Mouse (Mus musculus) erythroblast, adult 5-6 weeks (primary cell): ENCODE measurements around the gene Gm20481. TPM values are rescaled to one million over a fixed set of nuclear protein-coding genes. Genes with fewer than 3 reads are reported as not detected.

ENCODE experiments used
- ATAC-seq: replicated peaks from 2 replicates; pipeline ENCODE4 v1.8.0; 2016; ENCODE audit warnings: moderate number of reproducible peaks, mild to moderate bottlenecking, moderate TSS enrichment, inconsistent platforms; ENCODE audit not compliant: poor library complexity, low FRiP score, severe bottlenecking
- total RNA-seq, 2 experiments: library from RNA; stranded (forward) in 1 of 2; stranded (reverse) in 1 of 2; fragments of 150-400 nt in 1 of 2; fragments of 200-764, 138-1000 nt in 1 of 2; gene quantifications; 2 replicates each; pipeline versions ENCODE4 v1.2.3 to v1.2.4; 2015 to 2017; ENCODE audit warnings: low replicate concordance in 2 of 2

Gene Gm20481
- total RNA-seq, 2 experiments from 2014 or later = not detected

- ATAC-seq = no peak
These were observed 50.8 kb downstream of the Gm20481 start for GRCm38 (mm10) chr17:35020551-35020950.

DNA sequence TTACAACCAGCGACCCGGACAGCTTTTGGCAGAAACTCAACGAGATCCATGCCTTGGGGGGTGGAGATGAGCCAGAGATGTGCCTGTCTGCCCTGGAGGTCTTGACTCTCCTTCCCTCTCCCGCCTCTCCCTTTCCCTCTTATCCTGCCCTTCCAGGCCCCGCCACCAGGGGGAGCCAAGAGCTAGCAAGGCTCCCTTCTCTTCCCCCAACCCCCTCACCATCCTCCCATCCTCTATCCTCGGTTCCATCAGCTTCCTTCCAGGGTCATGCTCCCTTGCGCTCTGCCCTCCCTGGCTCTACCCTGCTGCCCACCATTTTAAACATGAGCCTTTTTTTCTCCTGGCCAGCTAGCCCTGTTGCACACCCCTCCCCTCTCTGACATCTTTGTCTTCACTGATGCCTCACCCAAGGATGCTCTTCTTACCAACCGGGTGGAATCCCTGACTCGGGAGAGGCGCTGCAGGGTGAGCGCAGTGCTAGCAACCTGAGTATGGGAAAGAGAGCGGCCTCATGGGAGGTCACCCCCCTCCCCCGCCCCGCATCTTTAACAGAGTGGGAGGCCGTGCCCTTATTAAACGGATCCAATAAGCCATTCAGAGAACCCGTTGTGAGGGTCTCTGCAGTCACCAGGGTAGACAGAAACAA, 51.6 kb downstream of the Gm20481 start:
- ATAC-seq = peak; percentile 78

Other genes starting within 250 kb of the Gm20481 start
Only the 30 nearest of the 42 such genes appear.
- gene Stk19, start 133.0 kb upstream of the Gm20481 start, total RNA-seq (2015; ENCODE audit: low replicate concordance) = 8.3 and 8.6 TPM in 2 replicates
- gene Stk19, start 133.0 kb upstream of the Gm20481 start, total RNA-seq (2017; ENCODE audit: low replicate concordance) = 5.9 TPM in 2 replicates
- 6.5 and 6.9 TPM in 2 replicates for gene Dxo, start 132.9 kb upstream of the Gm20481 start, total RNA-seq (2015; ENCODE audit: low replicate concordance)
- gene Dxo, start 132.9 kb upstream of the Gm20481 start, total RNA-seq (2017; ENCODE audit: low replicate concordance) = 3.5 and 19.9 TPM in 2 replicates
- gene Skiv2l, start 119.7 kb upstream of the Gm20481 start, total RNA-seq (2015; ENCODE audit: low replicate concordance) = 4.8 and 9.8 TPM in 2 replicates
- 16.0 and 20.4 TPM in 2 replicates for gene Skiv2l, start 119.7 kb upstream of the Gm20481 start, total RNA-seq (2017; ENCODE audit: low replicate concordance)
- 23.0 and 30.0 TPM in 2 replicates for gene Nelfe, start 119.5 kb upstream of the Gm20481 start, total RNA-seq (2015; ENCODE audit: low replicate concordance)
- gene Nelfe, start 119.5 kb upstream of the Gm20481 start, total RNA-seq (2017; ENCODE audit: low replicate concordance) = 16.3 and 19.7 TPM in 2 replicates
- not detected in 2 replicates for gene Cfb, start 107.4 kb upstream of the Gm20481 start, total RNA-seq (2015; ENCODE audit: low replicate concordance)
- 0.43 and 0.56 TPM in 2 replicates for gene Cfb, start 107.4 kb upstream of the Gm20481 start, total RNA-seq (2017; ENCODE audit: low replicate concordance)
- 0.38 and 0.42 TPM in 2 replicates for gene Zbtb12, start 90.4 kb upstream of the Gm20481 start, total RNA-seq (2015; ENCODE audit: low replicate concordance)
- 0.98 TPM in 1 of 2 replicates, not detected in the other for gene Zbtb12, start 90.4 kb upstream of the Gm20481 start, total RNA-seq (2017; ENCODE audit: low replicate concordance)
- gene Gm20547, start 87.9 kb upstream of the Gm20481 start, total RNA-seq (2015; ENCODE audit: low replicate concordance) = 1.5 TPM in 1 of 2 replicates, not detected in the other
- not detected in 2 replicates for gene Gm20547, start 87.9 kb upstream of the Gm20481 start, total RNA-seq (2017; ENCODE audit: low replicate concordance)
- gene C2, start 71.6 kb upstream of the Gm20481 start, total RNA-seq (2015; ENCODE audit: low replicate concordance) = 3.6 TPM in 1 of 2 replicates, not detected in the other
- gene C2, start 71.6 kb upstream of the Gm20481 start, total RNA-seq (2017; ENCODE audit: low replicate concordance) = 0.98 TPM in 1 of 2 replicates, not detected in the other
- 18.8 and 19.9 TPM in 2 replicates for gene Ehmt2, start 71.4 kb upstream of the Gm20481 start, total RNA-seq (2015; ENCODE audit: low replicate concordance)
- 18.8 and 22.0 TPM in 2 replicates for gene Ehmt2, start 71.4 kb upstream of the Gm20481 start, total RNA-seq (2017; ENCODE audit: low replicate concordance)
- not detected in 2 replicates for gene Slc44a4, start 55.4 kb upstream of the Gm20481 start, total RNA-seq (2015; ENCODE audit: low replicate concordance)
- not detected in 2 replicates for gene Slc44a4, start 55.4 kb upstream of the Gm20481 start, total RNA-seq (2017; ENCODE audit: low replicate concordance)
- 12.3 and 12.9 TPM in 2 replicates for gene Neu1, start 38.7 kb upstream of the Gm20481 start, total RNA-seq (2015; ENCODE audit: low replicate concordance)
- gene Neu1, start 38.7 kb upstream of the Gm20481 start, total RNA-seq (2017; ENCODE audit: low replicate concordance) = 7.0 and 8.7 TPM in 2 replicates
- 4.0 and 7.3 TPM in 2 replicates for gene Hspa1b, start 10.7 kb upstream of the Gm20481 start, total RNA-seq (2015; ENCODE audit: low replicate concordance)
- 4.3 and 7.9 TPM in 2 replicates for gene Hspa1b, start 10.7 kb upstream of the Gm20481 start, total RNA-seq (2017; ENCODE audit: low replicate concordance)
- gene Hspa1a, start 2.2 kb downstream of the Gm20481 start, total RNA-seq (2015; ENCODE audit: low replicate concordance) = 1.5 and 2.9 TPM in 2 replicates
- 5.0 and 5.4 TPM in 2 replicates for gene Hspa1a, start 2.2 kb downstream of the Gm20481 start, total RNA-seq (2017; ENCODE audit: low replicate concordance)
- not detected in 2 replicates for gene Hspa1l, start 2.8 kb downstream of the Gm20481 start, total RNA-seq (2015; ENCODE audit: low replicate concordance)
- gene Hspa1l, start 2.8 kb downstream of the Gm20481 start, total RNA-seq (2017; ENCODE audit: low replicate concordance) = not detected in 2 replicates
- gene Lsm2, start 11.9 kb downstream of the Gm20481 start, total RNA-seq (2015; ENCODE audit: low replicate concordance) = 46.8 and 50.3 TPM in 2 replicates
- gene Lsm2, start 11.9 kb downstream of the Gm20481 start, total RNA-seq (2017; ENCODE audit: low replicate concordance) = 11.2 and 16.7 TPM in 2 replicates
- gene Vars, start 31.1 kb downstream of the Gm20481 start, total RNA-seq (2015; ENCODE audit: low replicate concordance) = 24.4 and 33.4 TPM in 2 replicates
- gene Vars, start 31.1 kb downstream of the Gm20481 start, total RNA-seq (2017; ENCODE audit: low replicate concordance) = 37.4 and 45.0 TPM in 2 replicates
- not detected in 2 replicates for gene Vwa7, start 46.7 kb downstream of the Gm20481 start, total RNA-seq (2015; ENCODE audit: low replicate concordance)
- gene Vwa7, start 46.7 kb downstream of the Gm20481 start, total RNA-seq (2017; ENCODE audit: low replicate concordance) = not detected in 2 replicates
- 2.3 TPM in 1 of 2 replicates, not detected in the other for gene Sapcd1, start 58.1 kb downstream of the Gm20481 start, total RNA-seq (2015; ENCODE audit: low replicate concordance)
- gene Sapcd1, start 58.1 kb downstream of the Gm20481 start, total RNA-seq (2017; ENCODE audit: low replicate concordance) = not detected in 2 replicates
- gene Msh5, start 76.8 kb downstream of the Gm20481 start, total RNA-seq (2015; ENCODE audit: low replicate concordance) = 0.38 and 1.5 TPM in 2 replicates
- 5.7 and 8.8 TPM in 2 replicates for gene Msh5, start 76.8 kb downstream of the Gm20481 start, total RNA-seq (2017; ENCODE audit: low replicate concordance)
- 74.6 and 85.9 TPM in 2 replicates for gene Clic1, start 80.1 kb downstream of the Gm20481 start, total RNA-seq (2015; ENCODE audit: low replicate concordance)
- 66.9 and 68.8 TPM in 2 replicates for gene Clic1, start 80.1 kb downstream of the Gm20481 start, total RNA-seq (2017; ENCODE audit: low replicate concordance)
- 1.0 and 1.7 TPM in 2 replicates for gene Ddah2, start 89.1 kb downstream of the Gm20481 start, total RNA-seq (2015; ENCODE audit: low replicate concordance)
- gene Ddah2, start 89.1 kb downstream of the Gm20481 start, total RNA-seq (2017; ENCODE audit: low replicate concordance) = 2.2 TPM in 1 of 2 replicates, not detected in the other
- gene Ly6g6c, start 95.5 kb downstream of the Gm20481 start, total RNA-seq (2015; ENCODE audit: low replicate concordance) = not detected in 2 replicates
- gene Ly6g6c, start 95.5 kb downstream of the Gm20481 start, total RNA-seq (2017; ENCODE audit: low replicate concordance) = not detected in 2 replicates
- 0.42 TPM in 1 of 2 replicates, not detected in the other for gene Mpig6b, start 96.3 kb downstream of the Gm20481 start, total RNA-seq (2015; ENCODE audit: low replicate concordance)
- gene Mpig6b, start 96.3 kb downstream of the Gm20481 start, total RNA-seq (2017; ENCODE audit: low replicate concordance) = not detected in 2 replicates
- not detected in 2 replicates for gene Ly6g6e, start 107.0 kb downstream of the Gm20481 start, total RNA-seq (2015; ENCODE audit: low replicate concordance)
- not detected in 2 replicates for gene Ly6g6e, start 107.0 kb downstream of the Gm20481 start, total RNA-seq (2017; ENCODE audit: low replicate concordance)
- gene Ly6g6d, start 108.2 kb downstream of the Gm20481 start, total RNA-seq (2015; ENCODE audit: low replicate concordance) = not detected in 2 replicates
- gene Ly6g6d, start 108.2 kb downstream of the Gm20481 start, total RNA-seq (2017; ENCODE audit: low replicate concordance) = 1.4 TPM in 1 of 2 replicates, not detected in the other
- gene Ly6g6f, start 115.7 kb downstream of the Gm20481 start, total RNA-seq (2015; ENCODE audit: low replicate concordance) = not detected in 2 replicates
- not detected in 2 replicates for gene Ly6g6f, start 115.7 kb downstream of the Gm20481 start, total RNA-seq (2017; ENCODE audit: low replicate concordance)
- 28.1 and 36.8 TPM in 2 replicates for gene Abhd16a, start 119.4 kb downstream of the Gm20481 start, total RNA-seq (2015; ENCODE audit: low replicate concordance)
- gene Abhd16a, start 119.4 kb downstream of the Gm20481 start, total RNA-seq (2017; ENCODE audit: low replicate concordance) = 33.3 and 63.0 TPM in 2 replicates
- gene Ly6g5c, start 138.4 kb downstream of the Gm20481 start, total RNA-seq (2015; ENCODE audit: low replicate concordance) = not detected in 2 replicates
- gene Ly6g5c, start 138.4 kb downstream of the Gm20481 start, total RNA-seq (2017; ENCODE audit: low replicate concordance) = not detected in 2 replicates
- gene Ly6g5b, start 145.5 kb downstream of the Gm20481 start, total RNA-seq (2015; ENCODE audit: low replicate concordance) = 7.7 TPM in 1 of 2 replicates, not detected in the other
- gene Ly6g5b, start 145.5 kb downstream of the Gm20481 start, total RNA-seq (2017; ENCODE audit: low replicate concordance) = 0.34 TPM in 1 of 2 replicates, not detected in the other
- gene Gpank1, start 151.5 kb downstream of the Gm20481 start, total RNA-seq (2015; ENCODE audit: low replicate concordance) = 10.9 and 14.8 TPM in 2 replicates
- 15.8 and 20.4 TPM in 2 replicates for gene Gpank1, start 151.5 kb downstream of the Gm20481 start, total RNA-seq (2017; ENCODE audit: low replicate concordance)